8 mouse cellular contexts compared by ENCODE assay signal in the genomic region with DNA sequence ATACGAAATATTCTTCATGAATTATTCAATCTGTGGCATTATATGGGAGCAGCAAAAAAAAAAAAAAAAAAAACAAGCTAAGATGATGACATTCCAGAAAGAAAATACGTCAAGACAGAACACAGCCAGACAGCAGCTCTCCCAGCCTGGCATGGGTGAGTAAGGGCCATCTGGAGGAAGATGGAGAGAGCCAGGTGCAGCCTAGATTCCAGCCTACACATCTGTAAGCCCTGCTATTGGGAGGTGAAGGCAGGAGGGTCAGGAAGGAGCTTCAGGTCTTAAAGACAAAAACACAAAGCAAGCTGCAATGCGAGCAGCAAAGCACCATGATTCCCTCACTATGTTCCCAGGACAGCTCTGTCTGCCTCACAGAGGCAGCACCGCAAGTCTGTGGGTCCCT. TPM values are rescaled to one million over a fixed set of nuclear protein-coding genes. Genes with fewer than 3 reads are reported as not detected.
A peak's percentile ranks its signal among the peaks of the same experiment; 100 is the strongest.
DNase-seq lines count a peak whose midpoint lies in the region; ATAC-seq and TF ChIP-seq lines count a peak whose summit lies in the region.

No protein-coding gene starts in this region.

- no peaks in the 10 kb centered on the region for H3K36me3 ChIP-seq in embryonic facial prominence, embryonic 12.5 days
- no peaks in the 10 kb centered on the region for H3K36me3 ChIP-seq in heart, postnatal 0 days (replicated peaks; ENCODE audit: control insufficient read depth, insufficient read depth, low read length)
- H3K36me3 ChIP-seq in neural tube, embryonic 14.5 days (ENCODE audit: control insufficient read depth, insufficient read depth, low read length), result no peaks in the 10 kb centered on the region

- no peak overlapping the region for H3K4me2 ChIP-seq in embryonic facial prominence, embryonic 12.5 days (replicated peaks)
- H3K4me2 ChIP-seq in heart, postnatal 0 days (ENCODE audit: low read depth, low read length), result no peak overlapping the region
- no peak overlapping the region for H3K4me2 ChIP-seq in neural tube, embryonic 14.5 days (ENCODE audit: low read depth, low read length)

- peak; percentile 16 to 22 for DNase-seq in kidney, postnatal 4 days
- DNase-seq in kidney, adult 11 months, result no peak
- DNase-seq in heart, postnatal 0 days (ENCODE audit: low spot score), result no peak
- DNase-seq in cerebellum, adult 9-11 months, result no peak
- DNase-seq in adipocyte (ENCODE audit: low spot score), result no peak

- no peak overlapping the region for H3K4me3 ChIP-seq in embryonic facial prominence, embryonic 12.5 days
- no peak overlapping the region for H3K4me3 ChIP-seq in heart, postnatal 0 days (ENCODE audit: low read depth, low read length)
- no peak overlapping the region for H3K4me3 ChIP-seq in neural tube, embryonic 14.5 days (ENCODE audit: low read depth, low read length)

- no peaks in the 10 kb centered on the region for H3K9me3 ChIP-seq in embryonic facial prominence, embryonic 12.5 days
- no peaks in the 10 kb centered on the region for H3K9me3 ChIP-seq in heart, postnatal 0 days (replicated peaks; ENCODE audit: control insufficient read depth, low read length)
- H3K9me3 ChIP-seq in neural tube, embryonic 14.5 days (ENCODE audit: control insufficient read depth, low read length), result no peaks in the 10 kb centered on the region

- 53% methylated on average over 4 of the region's 4 CpGs for WGBS in embryonic facial prominence, embryonic 12.5 days
- 60% methylated on average over 4 of the region's 4 CpGs for WGBS in heart, postnatal 0 days
- WGBS in neural tube, embryonic 14.5 days, result 65% methylated on average over 4 of the region's 4 CpGs

- 0 out of 2 replicates have a peak, but pooled peaks cover 6% of the 10 kb centered on the region for H3K4me1 ChIP-seq in embryonic facial prominence, embryonic 12.5 days
- H3K4me1 ChIP-seq in heart, postnatal 0 days (ENCODE audit: control insufficient read depth, insufficient read depth), result no peaks in the 10 kb centered on the region
- H3K4me1 ChIP-seq in neural tube, embryonic 14.5 days (ENCODE audit: control insufficient read depth, insufficient read depth, low read length), result no peaks in the 10 kb centered on the region

- no peak for TF ChIP-seq CTCF in heart, postnatal 0 days (IDR thresholded peaks at IDR 0.05; ENCODE audit: low read depth)

- ATAC-seq in embryonic facial prominence, embryonic 12.5 days (ENCODE audit: insufficient number of reproducible peaks, insufficient read depth, low FRiP score, low TSS enrichment), result no peak
- no peak for ATAC-seq in heart, postnatal 0 days (ENCODE audit: insufficient read depth, low read depth)
- ATAC-seq in neural tube, embryonic 14.5 days (ENCODE audit: low read depth), result no peak
- no peak for ATAC-seq in megakaryocyte-erythroid progenitor cell, adult 5-6 weeks (replicated peaks; ENCODE audit: low FRiP score, low TSS enrichment, poor library complexity, severe bottlenecking)

- H3K27ac ChIP-seq in embryonic facial prominence, embryonic 12.5 days, result peak overlapping the region; percentile 8; the same call in 1 of the 2 replicates
- H3K27ac ChIP-seq in heart, postnatal 0 days (ENCODE audit: low read depth), result peak overlapping the region; percentile 73
- H3K27ac ChIP-seq in neural tube, embryonic 14.5 days (ENCODE audit: low read depth, low read length), result peak overlapping the region; percentile 41; the same call in 1 of the 2 replicates

- H3K9ac ChIP-seq in embryonic facial prominence, embryonic 12.5 days, result no peak overlapping the region
- H3K9ac ChIP-seq in heart, postnatal 0 days (replicated peaks; ENCODE audit: low read depth, low read length), result no peak overlapping the region
- no peak overlapping the region for H3K9ac ChIP-seq in neural tube, embryonic 14.5 days (replicated peaks; ENCODE audit: low read depth, low read length)

- no peak for TF ChIP-seq EP300 in heart, postnatal 0 days (IDR thresholded peaks at IDR 0.05; ENCODE audit: low read depth)

- no peaks in the 10 kb centered on the region for H3K27me3 ChIP-seq in embryonic facial prominence, embryonic 12.5 days
- H3K27me3 ChIP-seq in heart, postnatal 0 days (ENCODE audit: control insufficient read depth, insufficient read depth, low read length), result no peaks in the 10 kb centered on the region
- H3K27me3 ChIP-seq in neural tube, embryonic 14.5 days (ENCODE audit: control insufficient read depth, insufficient read depth, low read length), result no peaks in the 10 kb centered on the region

RNA-seq across cellular contexts. Expression of a gene that starts 26.9 kb away (rescaled TPM):
- polyA plus RNA-seq in embryonic facial prominence, embryonic 12.5 days (2016; fragmentation: Nextera tagmentation; extraction: Ambion mirVana), result 7.9 and 8.4 TPM in 2 replicates
- total RNA-seq in heart, postnatal 0 days (2014; rRNA removed; ENCODE audit: low replicate concordance), result 18.1 and 18.3 TPM in 2 replicates
- polyA plus RNA-seq in heart, postnatal 0 days (2015; fragmentation: Nextera tagmentation; extraction: Ambion mirVana), result 3.1 and 3.7 TPM in 2 replicates
- polyA plus RNA-seq in neural tube, embryonic 14.5 days (2014; fragmentation: Nextera tagmentation; extraction: Ambion mirVana), result 11.3 and 21.4 TPM in 2 replicates
- 4.5 and 5.8 TPM in 2 replicates for total RNA-seq in megakaryocyte-erythroid progenitor cell, adult 5-6 weeks (2014; fragmentation: Nextera tagmentation)
- 4.2 and 5.7 TPM in 2 replicates for total RNA-seq in megakaryocyte-erythroid progenitor cell, adult 5-6 weeks (2017)

Comparison
In these comparisons a context has a peak if more than half of its experiments do, and no peak if none do; other contexts are left out.
1. DNase-seq: peak in kidney, postnatal 4 days (2 of 2); none in kidney, adult 11 months (single experiment), heart, postnatal 0 days (single experiment), cerebellum, adult 9-11 months (single experiment) and adipocyte (single experiment).
2. H3K27ac ChIP-seq: peak in every context shown above with its lines; median percentile 73 in heart, postnatal 0 days; 41 in neural tube, embryonic 14.5 days; 8 in embryonic facial prominence, embryonic 12.5 days.